Mouse (Mus musculus): ENCODE measurements at regions not wholly inside any gene's neighbourhood (a gene's known extent, or its start where the extent isn't known, plus 50 kb on each side); places are given as distances from the start of the nearest gene placed in this dataset.

- DNase-seq (ENCODE audit: low read depth, low spot score): peak; percentile 74
These were observed 430.3 kb upstream of the Steap1 start for GRCm38 (mm10) chr5:6179466-6179865.

GRCm38 (mm10) chr5:6167983-6168382, 418.9 kb upstream of the Steap1 start:
- peak; percentile 37 for DNase-seq (ENCODE audit: low read depth, low spot score)

GRCm38 (mm10) chr5:6167576-6167975, 418.4 kb upstream of the Steap1 start:
- peak; percentile 16 for DNase-seq (ENCODE audit: low read depth, low spot score)
